Mouse (Mus musculus) liver, embryonic 15.5 days (tissue): ENCODE measurements at regions not wholly inside any gene's neighbourhood (a gene's known extent, or its start where the extent isn't known, plus 50 kb on each side); places are given as distances from the start of the nearest gene placed in this dataset.

Experiments
- ATAC-seq: fragments of 200-750 bp; cut with Nextera tagmentation; 2 replicates; pipeline ENCODE4 v1.8.0; 2017; ENCODE audit warnings: moderate number of reproducible peaks, mild to moderate bottlenecking, moderate library complexity; ENCODE audit not compliant: insufficient read depth
- H3K27ac ChIP-seq: fragments of 300-500 bp; sonication (generic); replicated peaks from 2 replicates; pipeline ENCODE4 v1.5.1; 2015; ENCODE audit warnings: mild to moderate bottlenecking, inconsistent platforms
- H3K27me3 ChIP-seq: fragments of 300-500 bp; sonication (generic); 2 replicates; pipeline ENCODE4 v1.6.1; 2015; ENCODE audit warnings: mild to moderate bottlenecking, inconsistent platforms
- H3K36me3 ChIP-seq: fragments of 300-500 bp; sonication (generic); replicated peaks from 2 replicates; pipeline ENCODE4 v1.6.1; 2015; ENCODE audit warnings: moderate library complexity, mild to moderate bottlenecking, inconsistent platforms
- H3K4me1 ChIP-seq: fragments of 300-500 bp; sonication (generic); replicated peaks from 2 replicates; pipeline ENCODE4 v1.6.1; 2015; ENCODE audit warnings: inconsistent platforms
- H3K4me2 ChIP-seq: fragments of 300-500 bp; sonication (generic); 2 replicates; pipeline ENCODE4 v1.6.1; 2015; ENCODE audit warnings: moderate library complexity, mild to moderate bottlenecking, inconsistent platforms
- H3K4me3 ChIP-seq: fragments of 300-500 bp; sonication (generic); replicated peaks from 2 replicates; pipeline ENCODE4 v1.5.1; 2015; ENCODE audit warnings: mild to moderate bottlenecking, inconsistent platforms
- H3K9ac ChIP-seq: fragments of 300-500 bp; sonication (generic); 2 replicates; pipeline ENCODE4 v1.6.1; 2015; ENCODE audit warnings: moderate library complexity, mild to moderate bottlenecking, inconsistent platforms
- H3K9me3 ChIP-seq: fragments of 300-500 bp; sonication (generic); replicated peaks from 2 replicates; pipeline ENCODE4 v1.6.1; 2016; ENCODE audit warnings: inconsistent platforms
- WGBS: fragments of 180-500 bp; shearing (Covaris S2); methylation state at CpG from one replicate; pipeline ENCODE4 v1.1.7; 2015; ENCODE audit warnings: mixed read lengths; ENCODE audit not compliant: insufficient replicate concordance; 5-methylcytosine and 5-hydroxymethylcytosine counted together

- no peak overlapping the region for H3K4me2 ChIP-seq
- H3K9ac ChIP-seq: no peak overlapping the region
- no peaks in the 10 kb centered on the region for H3K36me3 ChIP-seq
- 77% methylated on average over 2 of the region's 2 CpGs for WGBS
- peaks cover 19% of the 10 kb centered on the region for H3K27me3 ChIP-seq
- no peak overlapping the region for H3K27ac ChIP-seq
- no peak overlapping the region for H3K4me3 ChIP-seq
- no peak for ATAC-seq
- H3K4me1 ChIP-seq: no peaks in the 10 kb centered on the region
- no peaks in the 10 kb centered on the region for H3K9me3 ChIP-seq
These were observed 371.3 kb upstream of the Sall1 start for GRCm38 (mm10) chr8:89415287-89415686.

- Histone ChIP-seq H3K9me3 (no peaks in the 10 kb centered on the region), H3K4me2 (no peak overlapping the region), H3K27ac (no peak overlapping the region), H3K4me1 (no peaks in the 10 kb centered on the region), H3K9ac (no peak overlapping the region), H3K4me3 (no peak overlapping the region), H3K27me3 (peaks cover 36% of the 10 kb centered on the region), H3K36me3 (no peaks in the 10 kb centered on the region)
- WGBS: 64% methylated on average over 8 of the region's 8 CpGs
- no peak for ATAC-seq
These were observed 368.5 kb upstream of the Sall1 start for GRCm38 (mm10) chr8:89412500-89412899.

GRCm38 (mm10) chr8:89412046-89412445 is 368.1 kb upstream of the Sall1 start:
- no peak for ATAC-seq
- H3K4me2 ChIP-seq: no peak overlapping the region
- no peaks in the 10 kb centered on the region for H3K4me1 ChIP-seq
- H3K9me3 ChIP-seq: no peaks in the 10 kb centered on the region
- H3K4me3 ChIP-seq: no peak overlapping the region
- H3K27me3 ChIP-seq: peaks cover 36% of the 10 kb centered on the region
- WGBS: 40% methylated on average over 7 of the region's 7 CpGs
- H3K9ac ChIP-seq: no peak overlapping the region
- no peaks in the 10 kb centered on the region for H3K36me3 ChIP-seq
- H3K27ac ChIP-seq: no peak overlapping the region

- WGBS: 50% methylated on average over 5 of the region's 5 CpGs
- Histone ChIP-seq H3K27ac (no peak overlapping the region), H3K4me1 (no peaks in the 10 kb centered on the region), H3K27me3 (peaks cover 30% of the 10 kb centered on the region), H3K36me3 (no peaks in the 10 kb centered on the region), H3K9me3 (no peaks in the 10 kb centered on the region), H3K9ac (no peak overlapping the region), H3K4me2 (no peak overlapping the region), H3K4me3 (no peak overlapping the region)
- ATAC-seq: no peak
These were observed 362.7 kb upstream of the Sall1 start for GRCm38 (mm10) chr8:89406688-89407087.

GRCm38 (mm10) chr8:89404287-89404686 is 360.3 kb upstream of the Sall1 start:
- Histone ChIP-seq H3K4me2 (no peak overlapping the region), H3K27ac (no peak overlapping the region), H3K9ac (no peak overlapping the region), H3K9me3 (no peaks in the 10 kb centered on the region), H3K4me1 (no peaks in the 10 kb centered on the region), H3K27me3 (peaks cover 11% of the 10 kb centered on the region; the same call in 1 of the 2 replicates), H3K36me3 (no peaks in the 10 kb centered on the region), H3K4me3 (no peak overlapping the region)
- no peak for ATAC-seq
- 51% methylated on average over 3 of the region's 3 CpGs for WGBS

GRCm38 (mm10) chr8:89396673-89397072 is 352.7 kb upstream of the Sall1 start:
- no peak for ATAC-seq
- Histone ChIP-seq H3K4me3 (no peak overlapping the region), H3K9ac (no peak overlapping the region)

GRCm38 (mm10) chr8:89392749-89393148 is 348.8 kb upstream of the Sall1 start:
- Histone ChIP-seq H3K27ac (no peak overlapping the region), H3K4me3 (no peak overlapping the region), H3K4me1 (no peaks in the 10 kb centered on the region), H3K4me2 (no peak overlapping the region), H3K9me3 (no peaks in the 10 kb centered on the region), H3K27me3 (peaks cover 17% of the 10 kb centered on the region), H3K36me3 (no peaks in the 10 kb centered on the region), H3K9ac (no peak overlapping the region)
- ATAC-seq: no peak
- 49% methylated on average over 6 of the region's 6 CpGs for WGBS

More at GRCm38 (mm10) chr8:89396673-89397072, 352.7 kb upstream of the Sall1 start:
- H3K4me2 ChIP-seq: no peak overlapping the region
- H3K9me3 ChIP-seq: no peaks in the 10 kb centered on the region
- peaks cover 14% of the 10 kb centered on the region for H3K27me3 ChIP-seq
- H3K27ac ChIP-seq: no peak overlapping the region
- no peaks in the 10 kb centered on the region for H3K4me1 ChIP-seq
- no peaks in the 10 kb centered on the region for H3K36me3 ChIP-seq

GRCm38 (mm10) chr8:89388761-89389160 is 344.8 kb upstream of the Sall1 start:
- Histone ChIP-seq H3K4me3 (no peak overlapping the region), H3K4me1 (no peaks in the 10 kb centered on the region), H3K9ac (no peak overlapping the region), H3K27ac (no peak overlapping the region), H3K4me2 (no peak overlapping the region), H3K9me3 (no peaks in the 10 kb centered on the region), H3K36me3 (no peaks in the 10 kb centered on the region), H3K27me3 (peaks cover 16% of the 10 kb centered on the region; the same call in 1 of the 2 replicates)
- WGBS: 28% methylated on average over 6 of the region's 6 CpGs
- ATAC-seq: no peak

GRCm38 (mm10) chr8:89387295-89387694 is 343.3 kb upstream of the Sall1 start:
- Histone ChIP-seq H3K27ac (no peak overlapping the region), H3K4me2 (no peak overlapping the region), H3K9ac (no peak overlapping the region), H3K4me1 (no peaks in the 10 kb centered on the region), H3K9me3 (no peaks in the 10 kb centered on the region), H3K27me3 (peaks cover 8% of the 10 kb centered on the region; the same call in 1 of the 2 replicates), H3K36me3 (no peaks in the 10 kb centered on the region), H3K4me3 (no peak overlapping the region)
- WGBS: 43% methylated on average over 8 of the region's 8 CpGs
- no peak for ATAC-seq

GRCm38 (mm10) chr8:89385028-89385427 is 341.1 kb upstream of the Sall1 start:
- Histone ChIP-seq H3K27ac (no peak overlapping the region), H3K9me3 (no peaks in the 10 kb centered on the region), H3K4me3 (no peak overlapping the region), H3K4me1 (no peaks in the 10 kb centered on the region), H3K4me2 (no peak overlapping the region), H3K27me3 (peaks cover 11% of the 10 kb centered on the region; the same call in 1 of the 2 replicates), H3K9ac (no peak overlapping the region), H3K36me3 (no peaks in the 10 kb centered on the region)
- 48% methylated on average over 5 of the region's 5 CpGs for WGBS
- no peak for ATAC-seq

- Histone ChIP-seq H3K4me1 (no peaks in the 10 kb centered on the region), H3K4me2 (no peak overlapping the region), H3K4me3 (no peak overlapping the region), H3K27me3 (peaks cover 8% of the 10 kb centered on the region; the same call in 1 of the 2 replicates), H3K27ac (no peak overlapping the region), H3K36me3 (no peaks in the 10 kb centered on the region), H3K9me3 (no peaks in the 10 kb centered on the region), H3K9ac (no peak overlapping the region)
- ATAC-seq: no peak
- 56% methylated on average over 5 of the region's 5 CpGs for WGBS
These were observed 339.8 kb upstream of the Sall1 start for GRCm38 (mm10) chr8:89383781-89384180.

GRCm38 (mm10) chr8:89382538-89383380 is 338.8 kb upstream of the Sall1 start:
- no peak for ATAC-seq
- Histone ChIP-seq H3K27ac (no peak overlapping the region), H3K9ac (no peak overlapping the region), H3K36me3 (no peaks in the 10 kb centered on the region), H3K27me3 (peaks cover 8% of the 10 kb centered on the region; the same call in 1 of the 2 replicates), H3K4me3 (no peak overlapping the region), H3K4me2 (no peak overlapping the region), H3K4me1 (no peaks in the 10 kb centered on the region), H3K9me3 (no peaks in the 10 kb centered on the region)
- WGBS: 40% methylated on average over 9 of the region's 9 CpGs
